Mouse (Mus musculus): ENCODE measurements around the gene Cntln. TPM values are rescaled to one million over a fixed set of nuclear protein-coding genes. Genes with fewer than 3 reads are reported as not detected.

The Cntln gene
- polyA plus RNA-seq, 1 experiment from 2014 or later = 17.8 TPM

DNA sequence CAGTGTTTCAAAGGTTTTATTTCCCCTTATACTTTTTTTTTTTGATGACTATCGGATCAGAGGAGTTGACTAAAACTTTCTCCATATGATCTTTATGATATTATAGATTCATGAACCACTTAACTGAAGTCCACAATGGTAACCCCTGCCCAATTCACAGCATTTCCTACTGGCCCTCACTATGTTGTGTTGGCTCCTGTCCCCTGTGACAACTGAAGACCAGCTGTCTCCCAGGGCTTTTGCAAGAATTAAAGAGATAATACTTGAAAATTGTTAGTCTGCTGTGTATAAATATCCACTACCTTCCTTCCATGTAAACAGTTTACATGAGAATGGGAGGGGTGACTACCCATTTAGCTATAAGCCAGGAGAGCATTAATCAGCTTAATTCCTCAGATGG, 270.3 kb downstream of the Cntln start:
- no peak overlapping the region for H3K4me3 ChIP-seq (ENCODE audit: low read depth, low read length)
- H3K27me3 ChIP-seq (ENCODE audit: control insufficient read depth, insufficient read depth, low read length) = no peaks in the 10 kb centered on the region
- no peak overlapping the region for H3K4me2 ChIP-seq (replicated peaks; ENCODE audit: low read depth, low read length)
- no peak overlapping the region for H3K27ac ChIP-seq (ENCODE audit: low read length)
- no peak overlapping the region for H3K9ac ChIP-seq (replicated peaks; ENCODE audit: low read depth, low read length)
- 81% methylated on average over 1 of the region's 1 CpGs for WGBS
- ATAC-seq (ENCODE audit: insufficient number of reproducible peaks, insufficient read depth, low FRiP score, low read depth) = no peak
- no peaks in the 10 kb centered on the region for H3K9me3 ChIP-seq (ENCODE audit: control insufficient read depth, low read depth, low read length)
- no peaks in the 10 kb centered on the region for H3K36me3 ChIP-seq (ENCODE audit: control insufficient read depth, insufficient read depth, low read length)
- H3K4me1 ChIP-seq (ENCODE audit: control insufficient read depth, insufficient read depth, low read length) = no peaks in the 10 kb centered on the region

DNA sequence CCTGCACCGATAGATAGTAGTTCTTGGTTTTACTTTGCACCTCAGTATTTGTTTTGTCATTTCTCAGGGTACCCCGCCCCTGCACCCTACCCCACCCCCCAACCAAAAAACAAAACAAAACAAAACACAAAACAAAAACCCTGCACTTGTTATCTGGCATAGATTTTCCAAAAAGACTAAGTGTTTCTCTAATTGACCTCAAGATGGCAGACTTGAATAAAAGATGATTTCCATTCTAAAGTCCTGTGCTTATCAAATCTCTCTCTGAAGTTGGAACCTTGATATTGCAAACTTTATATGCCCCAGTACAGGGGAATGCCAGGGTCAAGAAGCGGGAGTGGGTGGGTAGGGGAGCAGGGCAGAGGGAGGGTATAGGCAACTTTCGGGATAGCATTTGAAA, 277.0 kb downstream of the Cntln start:
- H3K4me3 ChIP-seq (ENCODE audit: low read depth, low read length) = no peak overlapping the region
- H3K4me2 ChIP-seq (replicated peaks; ENCODE audit: low read depth, low read length) = no peak overlapping the region
- no peak overlapping the region for H3K27ac ChIP-seq (ENCODE audit: low read length)
- no peak for ATAC-seq (ENCODE audit: insufficient number of reproducible peaks, insufficient read depth, low FRiP score, low read depth)
- no peak overlapping the region for H3K9ac ChIP-seq (replicated peaks; ENCODE audit: low read depth, low read length)
- H3K36me3 ChIP-seq (ENCODE audit: control insufficient read depth, insufficient read depth, low read length) = no peaks in the 10 kb centered on the region
- 60% methylated on average over 4 of the region's 4 CpGs for WGBS
- H3K9me3 ChIP-seq (ENCODE audit: control insufficient read depth, low read depth, low read length) = no peaks in the 10 kb centered on the region
- H3K27me3 ChIP-seq (ENCODE audit: control insufficient read depth, insufficient read depth, low read length) = no peaks in the 10 kb centered on the region
- H3K4me1 ChIP-seq (ENCODE audit: control insufficient read depth, insufficient read depth, low read length) = no peaks in the 10 kb centered on the region

- H3K9me3 ChIP-seq (ENCODE audit: control insufficient read depth, low read depth, low read length) = no peaks in the 10 kb centered on the region
- no peak overlapping the region; the same call in 1 of the 2 replicates for H3K4me2 ChIP-seq (replicated peaks; ENCODE audit: low read depth, low read length)
- ATAC-seq (ENCODE audit: insufficient number of reproducible peaks, insufficient read depth, low FRiP score, low read depth) = no peak
- no peaks in the 10 kb centered on the region for H3K36me3 ChIP-seq (ENCODE audit: control insufficient read depth, insufficient read depth, low read length)
- H3K9ac ChIP-seq (replicated peaks; ENCODE audit: low read depth, low read length) = no peak overlapping the region
- 25% methylated on average over 27 of the region's 27 CpGs for WGBS
- H3K4me1 ChIP-seq (ENCODE audit: control insufficient read depth, insufficient read depth, low read length) = no peaks in the 10 kb centered on the region
- no peaks in the 10 kb centered on the region for H3K27me3 ChIP-seq (ENCODE audit: control insufficient read depth, insufficient read depth, low read length)
- no peak overlapping the region for H3K4me3 ChIP-seq (ENCODE audit: low read depth, low read length)
- no peak overlapping the region for H3K27ac ChIP-seq (ENCODE audit: low read length)
Observed at GRCm38 (mm10) chr4:85162468-85163312, 278.6 kb downstream of the Cntln start.

- Histone ChIP-seq H3K9me3 (ENCODE audit: control insufficient read depth, low read depth, low read length) (no peaks in the 10 kb centered on the region), H3K36me3 (ENCODE audit: control insufficient read depth, insufficient read depth, low read length) (no peaks in the 10 kb centered on the region), H3K27me3 (ENCODE audit: control insufficient read depth, insufficient read depth, low read length) (no peaks in the 10 kb centered on the region), H3K4me1 (ENCODE audit: control insufficient read depth, insufficient read depth, low read length) (no peaks in the 10 kb centered on the region), H3K9ac (replicated peaks; ENCODE audit: low read depth, low read length) (no peak overlapping the region), H3K4me2 (replicated peaks; ENCODE audit: low read depth, low read length) (no peak overlapping the region), H3K27ac (ENCODE audit: low read length) (no peak overlapping the region), H3K4me3 (ENCODE audit: low read depth, low read length) (no peak overlapping the region)
- 84% methylated on average over 2 of the region's 2 CpGs for WGBS
- no peak for ATAC-seq (ENCODE audit: insufficient number of reproducible peaks, insufficient read depth, low FRiP score, low read depth)
Observed at GRCm38 (mm10) chr4:85163313-85163615, 279.2 kb downstream of the Cntln start.

DNA sequence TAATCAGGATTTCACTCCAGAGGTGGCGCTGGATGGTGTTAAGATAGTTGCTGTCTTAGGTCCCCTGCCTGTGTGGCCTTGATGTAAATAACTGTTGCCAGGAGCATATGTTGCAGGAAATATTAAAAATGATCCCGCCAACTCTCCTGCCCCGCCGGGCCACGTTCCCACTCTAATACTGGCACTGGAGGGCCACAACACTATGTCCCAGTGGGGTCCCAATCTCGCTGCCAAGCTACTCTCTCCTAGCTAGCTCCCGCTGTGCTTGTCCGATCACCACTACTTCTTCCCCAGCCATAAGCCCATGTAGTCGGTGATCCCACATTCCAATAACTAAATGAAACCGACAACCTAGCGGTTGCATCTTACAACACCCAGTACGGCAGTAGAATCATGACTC, 283.9 kb downstream of the Cntln start:
- Histone ChIP-seq H3K27ac (ENCODE audit: low read length) (no peak overlapping the region), H3K9ac (replicated peaks; ENCODE audit: low read depth, low read length) (no peak overlapping the region), H3K4me2 (replicated peaks; ENCODE audit: low read depth, low read length) (no peak overlapping the region), H3K9me3 (ENCODE audit: control insufficient read depth, low read depth, low read length) (no peaks in the 10 kb centered on the region), H3K4me3 (ENCODE audit: low read depth, low read length) (no peak overlapping the region), H3K27me3 (ENCODE audit: control insufficient read depth, insufficient read depth, low read length) (no peaks in the 10 kb centered on the region), H3K36me3 (ENCODE audit: control insufficient read depth, insufficient read depth, low read length) (no peaks in the 10 kb centered on the region), H3K4me1 (ENCODE audit: control insufficient read depth, insufficient read depth, low read length) (no peaks in the 10 kb centered on the region)
- WGBS = 92% methylated on average over 12 of the region's 12 CpGs
- ATAC-seq (ENCODE audit: insufficient number of reproducible peaks, insufficient read depth, low FRiP score, low read depth) = no peak

- no peaks in the 10 kb centered on the region for H3K27me3 ChIP-seq (ENCODE audit: control insufficient read depth, insufficient read depth, low read length)
- H3K27ac ChIP-seq (ENCODE audit: low read length) = no peak overlapping the region
- H3K9ac ChIP-seq (replicated peaks; ENCODE audit: low read depth, low read length) = no peak overlapping the region
- WGBS = 88% methylated on average over 4 of the region's 4 CpGs
- no peaks in the 10 kb centered on the region for H3K9me3 ChIP-seq (ENCODE audit: control insufficient read depth, low read depth, low read length)
- H3K4me1 ChIP-seq (ENCODE audit: control insufficient read depth, insufficient read depth, low read length) = no peaks in the 10 kb centered on the region
- no peak overlapping the region for H3K4me3 ChIP-seq (ENCODE audit: low read depth, low read length)
- no peak overlapping the region for H3K4me2 ChIP-seq (replicated peaks; ENCODE audit: low read depth, low read length)
- ATAC-seq (ENCODE audit: insufficient number of reproducible peaks, insufficient read depth, low FRiP score, low read depth) = no peak
- no peaks in the 10 kb centered on the region for H3K36me3 ChIP-seq (ENCODE audit: control insufficient read depth, insufficient read depth, low read length)
Observed at GRCm38 (mm10) chr4:85175466-85175865, 291.4 kb downstream of the Cntln start.

- Histone ChIP-seq H3K4me1 (ENCODE audit: control insufficient read depth, insufficient read depth, low read length) (no peaks in the 10 kb centered on the region), H3K27me3 (ENCODE audit: control insufficient read depth, insufficient read depth, low read length) (no peaks in the 10 kb centered on the region), H3K27ac (ENCODE audit: low read length) (no peak overlapping the region), H3K4me2 (replicated peaks; ENCODE audit: low read depth, low read length) (no peak overlapping the region), H3K9ac (replicated peaks; ENCODE audit: low read depth, low read length) (no peak overlapping the region), H3K36me3 (ENCODE audit: control insufficient read depth, insufficient read depth, low read length) (no peaks in the 10 kb centered on the region), H3K4me3 (ENCODE audit: low read depth, low read length) (no peak overlapping the region), H3K9me3 (ENCODE audit: control insufficient read depth, low read depth, low read length) (no peaks in the 10 kb centered on the region)
- WGBS = 43% methylated on average over 9 of the region's 9 CpGs
- ATAC-seq (ENCODE audit: insufficient number of reproducible peaks, insufficient read depth, low FRiP score, low read depth) = no peak
Observed at GRCm38 (mm10) chr4:85178394-85179051, 294.4 kb downstream of the Cntln start.
